Mouse (Mus musculus): ENCODE measurements around the gene Pomp. TPM values are rescaled to one million over a fixed set of nuclear protein-coding genes. Genes with fewer than 3 reads are reported as not detected.

The Pomp gene
- polyA plus RNA-seq (2014; fragmentation: Nextera tagmentation; extraction: Ambion mirVana) = 592 TPM in 2 replicates

- Histone ChIP-seq H3K4me2 (ENCODE audit: low read depth, low read length) (peak within 1 kb of the TSS; percentile 66), H3K27me3 (ENCODE audit: control insufficient read depth, insufficient read depth, low read length) (no peaks in the 10 kb centered on the region), H3K4me1 (ENCODE audit: control insufficient read depth, insufficient read depth, low read length) (no peaks in the 10 kb centered on the region), H3K9ac (replicated peaks; ENCODE audit: low read length) (peak within 1 kb of the TSS; percentile 90), H3K27ac (replicated peaks; ENCODE audit: low read depth, low read length) (no peak within 1 kb of the TSS), H3K36me3 (replicated peaks; ENCODE audit: control insufficient read depth, insufficient read depth, low read depth, low read length) (peaks cover 6% of the 10 kb centered on the region), H3K9me3 (replicated peaks; ENCODE audit: control insufficient read depth, low read length) (no peaks in the 10 kb centered on the region), H3K4me3 (ENCODE audit: low read depth, low read length) (peak within 1 kb of the TSS; percentile 82)
- WGBS = under 1% methylated on average over 66 of the region's 68 CpGs
- DNase-seq (ENCODE audit: low spot score) (peak; percentile 94), ATAC-seq (replicated peaks; ENCODE audit: insufficient number of reproducible peaks, low FRiP score, low TSS enrichment, low read depth) (peak; percentile 88)
Observed at GRCm38 (mm10) chr5:147860449-147861261, at the start of gene Pomp. TSS of gene Pomp (plus strand) at chr5:147860461.

DNA sequence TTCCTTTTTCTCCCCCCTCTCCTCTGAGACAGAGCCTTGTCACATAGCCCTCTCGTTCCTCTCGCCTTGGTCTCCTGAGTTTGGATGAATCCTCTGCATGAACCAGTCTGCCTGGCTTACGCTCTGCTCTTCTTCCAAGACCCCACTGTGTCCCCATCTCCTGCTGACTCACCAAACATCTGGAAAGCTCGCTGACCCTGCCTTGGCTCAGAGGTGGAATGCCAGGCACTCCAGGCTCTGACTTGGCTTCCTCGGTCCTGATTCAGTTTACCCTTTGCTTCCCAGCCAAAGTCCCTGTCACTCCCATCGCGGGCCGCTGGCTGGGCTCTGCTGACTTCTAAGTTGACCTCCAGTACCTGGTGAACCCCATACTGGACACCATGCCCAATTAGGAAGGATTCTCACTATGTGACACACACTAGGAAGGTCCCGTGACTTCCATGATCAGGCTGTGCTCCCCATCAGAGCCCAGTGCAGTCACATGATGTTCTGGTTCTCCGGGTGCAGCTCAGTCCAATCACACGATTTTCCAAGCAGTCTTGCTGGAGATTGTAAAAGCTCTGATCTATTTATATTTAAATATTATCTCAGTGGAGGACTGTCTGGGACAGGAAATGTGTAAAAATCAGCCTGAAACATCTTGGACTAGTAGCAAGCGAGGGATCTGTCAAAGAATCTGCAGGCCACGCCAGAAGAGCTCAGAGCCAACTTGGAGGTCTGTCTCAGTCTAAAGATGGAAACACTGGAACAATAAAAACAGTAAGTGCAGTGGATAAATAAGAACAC, 47.8 kb upstream of the Pomp start:
- H3K4me1 ChIP-seq (ENCODE audit: control insufficient read depth, insufficient read depth, low read length) = no peaks in the 10 kb centered on the region
- H3K36me3 ChIP-seq (replicated peaks; ENCODE audit: control insufficient read depth, insufficient read depth, low read depth, low read length) = no peaks in the 10 kb centered on the region
- ATAC-seq (replicated peaks; ENCODE audit: insufficient number of reproducible peaks, low FRiP score, low TSS enrichment, low read depth) (no peak), DNase-seq (ENCODE audit: low spot score) (no peak)
- WGBS = 83% methylated on average over 13 of the region's 13 CpGs
- no peaks in the 10 kb centered on the region for H3K27me3 ChIP-seq (ENCODE audit: control insufficient read depth, insufficient read depth, low read length)
- H3K4me3 ChIP-seq (ENCODE audit: low read depth, low read length) = no peak overlapping the region
- H3K27ac ChIP-seq (replicated peaks; ENCODE audit: low read depth, low read length) = no peak overlapping the region
- no peaks in the 10 kb centered on the region for H3K9me3 ChIP-seq (replicated peaks; ENCODE audit: control insufficient read depth, low read length)
- no peak overlapping the region for H3K9ac ChIP-seq (replicated peaks; ENCODE audit: low read length)
- no peak overlapping the region for H3K4me2 ChIP-seq (ENCODE audit: low read depth, low read length)

- WGBS = 82% methylated on average over 13 of the region's 13 CpGs
- H3K9me3 ChIP-seq (replicated peaks; ENCODE audit: control insufficient read depth, low read length) = no peaks in the 10 kb centered on the region
- H3K27ac ChIP-seq (replicated peaks; ENCODE audit: low read depth, low read length) = no peak overlapping the region
- no peaks in the 10 kb centered on the region for H3K36me3 ChIP-seq (replicated peaks; ENCODE audit: control insufficient read depth, insufficient read depth, low read depth, low read length)
- H3K4me2 ChIP-seq (ENCODE audit: low read depth, low read length) = no peak overlapping the region
- DNase-seq (ENCODE audit: low spot score) (no peak), ATAC-seq (replicated peaks; ENCODE audit: insufficient number of reproducible peaks, low FRiP score, low TSS enrichment, low read depth) (no peak)
- H3K27me3 ChIP-seq (ENCODE audit: control insufficient read depth, insufficient read depth, low read length) = no peaks in the 10 kb centered on the region
- no peaks in the 10 kb centered on the region for H3K4me1 ChIP-seq (ENCODE audit: control insufficient read depth, insufficient read depth, low read length)
- no peak overlapping the region for H3K9ac ChIP-seq (replicated peaks; ENCODE audit: low read length)
- H3K4me3 ChIP-seq (ENCODE audit: low read depth, low read length) = no peak overlapping the region
Observed at GRCm38 (mm10) chr5:147814971-147815370, 45.3 kb upstream of the Pomp start.

DNA sequence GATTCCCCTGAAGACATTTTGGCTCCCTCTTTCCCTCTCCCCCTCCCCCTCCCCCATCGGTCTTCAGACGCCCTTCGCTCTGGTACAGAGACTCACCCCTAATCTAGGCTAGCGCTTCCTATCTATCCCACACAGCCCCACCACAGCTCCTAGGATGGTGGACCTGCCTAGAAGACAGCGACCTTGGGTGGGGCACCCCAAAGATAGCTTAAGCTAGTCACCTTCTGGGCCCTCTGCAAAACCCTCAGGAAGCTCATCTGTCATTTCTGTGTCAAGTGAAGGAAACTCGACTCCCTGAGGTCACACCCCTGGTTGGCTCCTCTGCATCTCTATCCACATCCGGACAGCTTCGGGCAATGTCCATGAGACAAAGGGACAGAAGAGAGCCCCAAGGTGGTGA, 44.7 kb upstream of the Pomp start:
- ATAC-seq (replicated peaks; ENCODE audit: insufficient number of reproducible peaks, low FRiP score, low TSS enrichment, low read depth) = no peak
- Histone ChIP-seq H3K4me3 (ENCODE audit: low read depth, low read length) (no peak overlapping the region), H3K27ac (replicated peaks; ENCODE audit: low read depth, low read length) (no peak overlapping the region), H3K36me3 (replicated peaks; ENCODE audit: control insufficient read depth, insufficient read depth, low read depth, low read length) (no peaks in the 10 kb centered on the region), H3K27me3 (ENCODE audit: control insufficient read depth, insufficient read depth, low read length) (no peaks in the 10 kb centered on the region), H3K9ac (replicated peaks; ENCODE audit: low read length) (no peak overlapping the region), H3K9me3 (replicated peaks; ENCODE audit: control insufficient read depth, low read length) (no peaks in the 10 kb centered on the region), H3K4me1 (ENCODE audit: control insufficient read depth, insufficient read depth, low read length) (no peaks in the 10 kb centered on the region), H3K4me2 (ENCODE audit: low read depth, low read length) (no peak overlapping the region)
- WGBS = 81% methylated on average over 8 of the region's 8 CpGs
- no peak for DNase-seq (ENCODE audit: low spot score)

GRCm38 (mm10) chr5:147816465-147816864, 43.8 kb upstream of the Pomp start:
- Histone ChIP-seq H3K4me3 (ENCODE audit: low read depth, low read length) (no peak overlapping the region), H3K36me3 (replicated peaks; ENCODE audit: control insufficient read depth, insufficient read depth, low read depth, low read length) (no peaks in the 10 kb centered on the region), H3K27me3 (ENCODE audit: control insufficient read depth, insufficient read depth, low read length) (no peaks in the 10 kb centered on the region), H3K9ac (replicated peaks; ENCODE audit: low read length) (no peak overlapping the region), H3K4me1 (ENCODE audit: control insufficient read depth, insufficient read depth, low read length) (no peaks in the 10 kb centered on the region), H3K27ac (replicated peaks; ENCODE audit: low read depth, low read length) (no peak overlapping the region), H3K9me3 (replicated peaks; ENCODE audit: control insufficient read depth, low read length) (no peaks in the 10 kb centered on the region), H3K4me2 (ENCODE audit: low read depth, low read length) (no peak overlapping the region)
- ATAC-seq (replicated peaks; ENCODE audit: insufficient number of reproducible peaks, low FRiP score, low TSS enrichment, low read depth) = no peak
- 63% methylated on average over 4 of the region's 4 CpGs for WGBS
- DNase-seq (ENCODE audit: low spot score) = no peak

DNA sequence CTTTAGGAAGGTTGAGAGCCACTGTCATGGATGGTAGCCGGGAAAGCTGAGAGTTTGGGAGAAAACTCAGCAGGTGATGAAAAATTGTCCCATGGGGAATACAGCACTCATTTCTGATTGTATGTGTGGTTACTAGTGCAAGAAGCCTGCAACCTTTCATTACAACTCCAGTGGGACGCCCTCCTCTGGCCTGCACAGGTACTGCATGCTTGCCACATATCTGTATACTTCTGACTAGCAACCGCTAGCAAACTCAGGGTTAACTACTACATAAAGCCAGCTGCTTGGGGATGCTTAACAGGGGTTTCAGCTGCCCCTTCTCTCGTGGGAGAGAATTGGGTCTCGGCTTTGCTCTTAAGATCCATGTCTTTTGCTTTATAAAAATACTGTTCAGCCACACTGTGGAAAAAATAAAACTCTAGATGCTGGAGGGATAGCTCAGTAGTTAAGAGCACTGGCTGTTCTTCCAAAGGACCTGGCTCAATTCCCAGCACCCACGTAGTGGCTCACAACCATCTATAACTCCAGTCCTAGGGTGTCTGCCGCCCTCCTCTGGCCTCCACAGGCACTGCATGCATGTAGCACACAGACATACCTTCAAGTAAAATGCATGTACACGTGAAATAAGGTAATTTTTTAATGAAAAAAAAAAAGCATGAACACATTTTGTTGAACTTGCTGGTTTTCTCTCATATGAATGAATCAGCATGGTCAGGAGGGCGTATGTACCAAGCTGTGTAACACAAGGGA, 42.3 kb upstream of the Pomp start:
- no peak for DNase-seq (ENCODE audit: low spot score)
- 90% methylated on average over 9 of the region's 9 CpGs for WGBS

DNA sequence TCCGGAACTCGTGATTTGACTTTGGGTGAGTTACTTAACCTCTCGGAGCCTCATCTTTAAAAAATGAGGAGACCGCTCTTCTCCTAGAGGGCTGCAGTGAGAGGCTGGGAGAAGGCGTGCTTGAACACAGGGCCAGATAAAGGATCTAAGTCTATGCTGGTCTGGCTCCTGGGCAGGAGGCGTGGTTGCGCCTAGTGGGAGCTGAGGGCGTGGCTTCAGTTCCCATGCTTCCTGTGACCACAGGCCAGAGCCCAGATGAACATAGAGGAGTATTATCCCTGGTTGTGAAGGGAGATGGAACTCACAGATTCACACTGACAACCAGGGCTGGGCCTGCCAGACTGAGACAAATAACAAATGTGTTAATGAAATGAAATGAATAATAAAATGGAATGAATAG, 41.4 kb upstream of the Pomp start:
- no peak overlapping the region for H3K27ac ChIP-seq (replicated peaks; ENCODE audit: low read depth, low read length)
- H3K4me2 ChIP-seq (ENCODE audit: low read depth, low read length) = no peak overlapping the region
- ATAC-seq (replicated peaks; ENCODE audit: insufficient number of reproducible peaks, low FRiP score, low TSS enrichment, low read depth) = no peak
- H3K9ac ChIP-seq (replicated peaks; ENCODE audit: low read length) = no peak overlapping the region
- WGBS = 90% methylated on average over 8 of the region's 8 CpGs
- H3K9me3 ChIP-seq (replicated peaks; ENCODE audit: control insufficient read depth, low read length) = no peaks in the 10 kb centered on the region
- H3K4me1 ChIP-seq (ENCODE audit: control insufficient read depth, insufficient read depth, low read length) = no peaks in the 10 kb centered on the region
- H3K27me3 ChIP-seq (ENCODE audit: control insufficient read depth, insufficient read depth, low read length) = no peaks in the 10 kb centered on the region
- no peaks in the 10 kb centered on the region for H3K36me3 ChIP-seq (replicated peaks; ENCODE audit: control insufficient read depth, insufficient read depth, low read depth, low read length)
- DNase-seq (ENCODE audit: low spot score) = no peak
- no peak overlapping the region for H3K4me3 ChIP-seq (ENCODE audit: low read depth, low read length)

More for the DNA sequence above, 42.3 kb upstream of the Pomp start:
- H3K27me3 ChIP-seq (ENCODE audit: control insufficient read depth, insufficient read depth, low read length) = no peaks in the 10 kb centered on the region
- H3K4me3 ChIP-seq (ENCODE audit: low read depth, low read length) = no peak overlapping the region
- no peak overlapping the region for H3K27ac ChIP-seq (replicated peaks; ENCODE audit: low read depth, low read length)
- H3K36me3 ChIP-seq (replicated peaks; ENCODE audit: control insufficient read depth, insufficient read depth, low read depth, low read length) = no peaks in the 10 kb centered on the region
- no peak for ATAC-seq (replicated peaks; ENCODE audit: insufficient number of reproducible peaks, low FRiP score, low TSS enrichment, low read depth)
- no peak overlapping the region for H3K4me2 ChIP-seq (ENCODE audit: low read depth, low read length)
- no peaks in the 10 kb centered on the region for H3K9me3 ChIP-seq (replicated peaks; ENCODE audit: control insufficient read depth, low read length)
- no peak overlapping the region for H3K9ac ChIP-seq (replicated peaks; ENCODE audit: low read length)
- no peaks in the 10 kb centered on the region for H3K4me1 ChIP-seq (ENCODE audit: control insufficient read depth, insufficient read depth, low read length)
